Mouse (Mus musculus) myocyte (in vitro differentiated cells): ENCODE measurements around the gene Tbc1d30. TPM values are rescaled to one million over a fixed set of nuclear protein-coding genes. Genes with fewer than 3 reads are reported as not detected.

ENCODE experiments used
- H3K27me3 ChIP-seq: one replicate; pipeline ENCODE4 v1.6.1; 2011; ENCODE audit not compliant: control insufficient read depth, insufficient read depth, insufficient read length
- H3K36me3 ChIP-seq: one replicate; pipeline ENCODE4 v1.6.1; 2011; ENCODE audit not compliant: control insufficient read depth, insufficient read depth
- H3K4me2 ChIP-seq: one replicate; pipeline ENCODE4 v1.6.1; 2011; ENCODE audit warnings: low read depth, control low read depth
- H3K4me3 ChIP-seq: one replicate; pipeline ENCODE4 v1.5.1; 2011; ENCODE audit warnings: mild to moderate bottlenecking, control low read depth, moderate library complexity
- H3K79me2 ChIP-seq: one replicate; pipeline ENCODE4 v1.6.1; 2011; ENCODE audit not compliant: control insufficient read depth, insufficient read depth
- H3ac ChIP-seq: one replicate; pipeline ENCODE4 v1.6.1; 2011; ENCODE audit not compliant: control insufficient read depth, insufficient read length
- CEBPB ChIP-seq: IDR thresholded peaks from 2 replicates; pipeline ENCODE4 v1.6.1; 2011; ENCODE audit warnings: mild to moderate bottlenecking, moderate library complexity; ENCODE audit not compliant: poor library complexity, insufficient read depth, severe bottlenecking
- E2F4 ChIP-seq: IDR thresholded peaks from one replicate; pipeline ENCODE4 v1.6.1; 2011; ENCODE audit warnings: mild to moderate bottlenecking, control low read depth, moderate library complexity; ENCODE audit not compliant: insufficient read depth
- MAX ChIP-seq: IDR thresholded peaks from one replicate; pipeline ENCODE4 v1.6.1; 2011; ENCODE audit warnings: low read depth, mild to moderate bottlenecking, control low read depth
- MYOD1 ChIP-seq, 3 experiments: IDR thresholded peaks; one replicate each; pipeline ENCODE4 v1.6.1; 2011; ENCODE audit warnings: control low read depth in 2 of 3, low read depth in 2 of 3, mild to moderate bottlenecking in 2 of 3, moderate library complexity in 1 of 3; ENCODE audit not compliant: insufficient read length in 2 of 3, control insufficient read depth in 1 of 3
- MYOG ChIP-seq, 3 experiments: IDR thresholded peaks; one replicate each; pipeline ENCODE4 v1.6.1; 2011; ENCODE audit warnings: control low read depth in 2 of 3, low read depth in 2 of 3, mild to moderate bottlenecking in 2 of 3; ENCODE audit not compliant: insufficient read length in 2 of 3, control insufficient read depth in 1 of 3, insufficient read depth in 1 of 3
- POLR2A ChIP-seq: IDR thresholded peaks from one replicate; pipeline ENCODE4 v1.6.1; 2011; ENCODE audit warnings: low read depth, mild to moderate bottlenecking, control low read depth, moderate library complexity; ENCODE audit not compliant: insufficient read length
- POLR2AphosphoS2 ChIP-seq: IDR thresholded peaks from one replicate; pipeline ENCODE4 v1.6.1; 2011; ENCODE audit warnings: low read depth, control low read depth; ENCODE audit not compliant: insufficient read length
- REST ChIP-seq: IDR thresholded peaks from one replicate; pipeline ENCODE4 v1.6.1; 2011; ENCODE audit warnings: mild to moderate bottlenecking, control low read depth, moderate library complexity; ENCODE audit not compliant: insufficient read depth, insufficient read length
- SRF ChIP-seq: IDR thresholded peaks from one replicate; pipeline ENCODE4 v1.6.1; 2011; ENCODE audit warnings: low read depth; ENCODE audit not compliant: control insufficient read depth, insufficient read length
- TCF12 ChIP-seq: IDR thresholded peaks from one replicate; pipeline ENCODE4 v1.6.1; 2011; ENCODE audit warnings: mild to moderate bottlenecking, control low read depth; ENCODE audit not compliant: poor library complexity, insufficient read depth, severe bottlenecking
- TCF3 ChIP-seq: IDR thresholded peaks from one replicate; pipeline ENCODE4 v1.6.1; 2011; ENCODE audit warnings: low read depth, control low read depth; ENCODE audit not compliant: insufficient read length
- USF1 ChIP-seq: IDR thresholded peaks from one replicate; pipeline ENCODE4 v1.6.1; 2011; ENCODE audit warnings: low read depth, mild to moderate bottlenecking, control low read depth, moderate library complexity
- polyA plus RNA-seq: library from polyadenylated mRNA; unstranded; fragments of >200 nt; fragmentation: generic; extraction: Trizol; gene quantifications from one replicate; pipeline ENCODE4 v1.2.1, GENCODE M21; 2012; ENCODE audit warnings: missing spikeins

Tbc1d30 gene
- polyA plus RNA-seq, 1 experiment, result not detected

GRCm38 (mm10) chr10:121261036-121261592 lies 90.0 kb downstream of the Tbc1d30 start:
- Histone ChIP-seq H3K4me2 (no peak overlapping the region), H3K4me3 (no peak overlapping the region), H3K27me3 (no peaks in the 10 kb centered on the region), H3K79me2 (no peaks in the 10 kb centered on the region), H3K36me3 (no peaks in the 10 kb centered on the region), H3ac (no peak overlapping the region)
- TF ChIP-seq MAX, result no peak
- no peak for TF ChIP-seq USF1
- no peak for TF ChIP-seq TCF12
- TF ChIP-seq POLR2AphosphoS2, result no peak
- TF ChIP-seq POLR2A, result no peak
- TF ChIP-seq TCF3, result no peak
- TF ChIP-seq REST, result no peak
- no peak for TF ChIP-seq MYOD1 (IDR thresholded peaks at IDR 0.05; ENCODE audit: control insufficient read depth in 1 of 3, insufficient read length in 2 of 3, low read depth in 2 of 3)
- TF ChIP-seq MYOG (IDR thresholded peaks at IDR 0.05; ENCODE audit: control insufficient read depth in 1 of 3, insufficient read depth in 1 of 3, insufficient read length in 2 of 3, low read depth in 2 of 3), result no peak
- TF ChIP-seq E2F4, result no peak
- TF ChIP-seq CEBPB, result no peak
- TF ChIP-seq SRF, result no peak

GRCm38 (mm10) chr10:121256115-121256825 lies 94.8 kb downstream of the Tbc1d30 start:
- H3K79me2 ChIP-seq, result no peaks in the 10 kb centered on the region
- H3ac ChIP-seq, result no peak overlapping the region
- no peak overlapping the region for H3K4me2 ChIP-seq
- no peak for TF ChIP-seq USF1
- TF ChIP-seq TCF3, result no peak
- no peak for TF ChIP-seq MAX
- no peak for TF ChIP-seq SRF
- H3K36me3 ChIP-seq, result no peaks in the 10 kb centered on the region
- no peak overlapping the region for H3K4me3 ChIP-seq
- peaks cover 15% of the 10 kb centered on the region for H3K27me3 ChIP-seq

GRCm38 (mm10) chr10:121255465-121255864 lies 95.6 kb downstream of the Tbc1d30 start:
- no peak for TF ChIP-seq CEBPB
- no peak for TF ChIP-seq E2F4
- no peak for TF ChIP-seq USF1
- TF ChIP-seq SRF, result no peak
- TF ChIP-seq REST, result no peak
- H3ac ChIP-seq, result no peak overlapping the region
- no peak overlapping the region for H3K4me3 ChIP-seq
- peaks cover 19% of the 10 kb centered on the region for H3K27me3 ChIP-seq
- H3K79me2 ChIP-seq, result no peaks in the 10 kb centered on the region
- no peak overlapping the region for H3K4me2 ChIP-seq
- H3K36me3 ChIP-seq, result no peaks in the 10 kb centered on the region

GRCm38 (mm10) chr10:121254343-121254742 lies 96.7 kb downstream of the Tbc1d30 start:
- no peak overlapping the region for H3ac ChIP-seq
- H3K79me2 ChIP-seq, result no peaks in the 10 kb centered on the region
- no peak overlapping the region for H3K4me2 ChIP-seq
- TF ChIP-seq REST (no peak), SRF (no peak), E2F4 (no peak), USF1 (no peak), POLR2AphosphoS2 (no peak), MYOD1 (IDR thresholded peaks at IDR 0.05; ENCODE audit: control insufficient read depth in 1 of 3, insufficient read length in 2 of 3, low read depth in 2 of 3) (no peak), MYOG (IDR thresholded peaks at IDR 0.05; ENCODE audit: control insufficient read depth in 1 of 3, insufficient read depth in 1 of 3, insufficient read length in 2 of 3, low read depth in 2 of 3) (no peak), CEBPB (no peak)
- no peak overlapping the region for H3K4me3 ChIP-seq
- H3K36me3 ChIP-seq, result no peaks in the 10 kb centered on the region
- peaks cover 21% of the 10 kb centered on the region for H3K27me3 ChIP-seq

- no peak overlapping the region for H3K4me2 ChIP-seq
- no peak overlapping the region for H3ac ChIP-seq
- H3K36me3 ChIP-seq, result no peaks in the 10 kb centered on the region
- no peak overlapping the region for H3K4me3 ChIP-seq
- no peak for TF ChIP-seq USF1
- TF ChIP-seq SRF, result no peak
- TF ChIP-seq MAX, result no peak
- TF ChIP-seq CEBPB, result no peak
- TF ChIP-seq MYOG (IDR thresholded peaks at IDR 0.05; ENCODE audit: control insufficient read depth in 1 of 3, insufficient read depth in 1 of 3, insufficient read length in 2 of 3, low read depth in 2 of 3), result no peak
- TF ChIP-seq E2F4, result no peak
- TF ChIP-seq TCF12, result no peak
- TF ChIP-seq MYOD1 (IDR thresholded peaks at IDR 0.05; ENCODE audit: control insufficient read depth in 1 of 3, insufficient read length in 2 of 3, low read depth in 2 of 3), result no peak
- TF ChIP-seq TCF3, result no peak
- no peak for TF ChIP-seq POLR2A
- no peak for TF ChIP-seq POLR2AphosphoS2
- TF ChIP-seq REST, result no peak
- H3K79me2 ChIP-seq, result no peaks in the 10 kb centered on the region
- peaks cover 21% of the 10 kb centered on the region for H3K27me3 ChIP-seq
These were observed 98.3 kb downstream of the Tbc1d30 start for GRCm38 (mm10) chr10:121252781-121253180.
